Mouse (Mus musculus) erythroblast, adult 5-6 weeks (primary cell): Measurements from ENCODE around the gene Pde4c. TPM values are rescaled to one million over a fixed set of nuclear protein-coding genes. Genes with fewer than 3 reads are reported as not detected.

ENCODE experiments used
- ATAC-seq: replicated peaks from 2 replicates; pipeline ENCODE4 v1.8.0; 2016; ENCODE audit warnings: moderate number of reproducible peaks, mild to moderate bottlenecking, moderate TSS enrichment, inconsistent platforms; ENCODE audit not compliant: poor library complexity, low FRiP score, severe bottlenecking
- total RNA-seq, 2 experiments: library from RNA; stranded (forward) in 1 of 2; stranded (reverse) in 1 of 2; fragments of 150-400 nt in 1 of 2; fragments of 200-764, 138-1000 nt in 1 of 2; gene quantifications; 2 replicates each; pipeline versions ENCODE4 v1.2.3 to v1.2.4; 2015 to 2017; ENCODE audit warnings: low replicate concordance in 2 of 2

Pde4c gene
- total RNA-seq (2015; ENCODE audit: low replicate concordance) = not detected in 2 replicates
- not detected in 2 replicates for total RNA-seq (2017; ENCODE audit: low replicate concordance)

- ATAC-seq = no peak
Observed at GRCm38 (mm10) chr8:70723486-70724210, at the start of gene Pde4c. TSS of gene Pde4c (plus strand) at chr8:70723720.

DNA sequence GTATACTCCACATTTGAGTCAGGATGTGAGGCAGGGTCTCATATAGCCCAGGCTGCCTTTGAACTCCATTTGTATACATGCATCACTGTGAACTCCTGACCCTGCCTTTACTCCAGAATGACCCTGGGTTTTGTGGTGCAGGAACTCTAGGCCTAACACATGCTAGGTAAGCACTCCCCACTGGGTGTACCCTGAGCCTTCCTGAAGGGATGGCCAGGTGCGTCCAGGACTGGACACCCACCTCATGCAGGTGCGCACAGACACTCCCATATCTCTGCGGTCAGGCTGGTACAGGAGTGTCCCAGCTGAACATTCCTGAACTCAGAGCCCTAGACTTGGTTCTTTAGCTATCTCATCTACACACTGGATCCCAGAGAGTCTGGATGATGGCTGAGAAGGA lies 49.4 kb upstream of the Pde4c start:
- no peak for ATAC-seq

DNA sequence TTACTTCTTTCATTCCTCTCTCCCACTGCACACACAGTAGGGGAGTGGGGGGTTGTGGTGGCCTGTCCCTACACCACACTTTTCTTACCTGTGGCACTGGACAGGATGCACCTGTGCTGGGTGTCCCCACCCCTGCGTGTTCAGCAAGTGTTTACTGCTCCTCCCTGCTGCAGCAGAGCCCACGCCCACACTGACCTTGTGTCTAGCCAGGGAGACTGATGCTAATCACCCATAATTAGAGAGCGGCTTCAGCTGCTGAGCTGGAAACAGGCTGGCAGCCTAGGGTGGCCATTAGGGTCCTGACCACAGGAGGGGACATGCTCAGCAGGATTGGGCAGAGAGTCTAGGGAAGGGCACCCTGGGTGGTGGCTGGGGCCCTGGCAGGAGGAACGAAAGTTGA lies 48.8 kb upstream of the Pde4c start:
- ATAC-seq = peak; percentile 42

- ATAC-seq = no peak
Observed at GRCm38 (mm10) chr8:70675336-70675735, 48.2 kb upstream of the Pde4c start.

DNA sequence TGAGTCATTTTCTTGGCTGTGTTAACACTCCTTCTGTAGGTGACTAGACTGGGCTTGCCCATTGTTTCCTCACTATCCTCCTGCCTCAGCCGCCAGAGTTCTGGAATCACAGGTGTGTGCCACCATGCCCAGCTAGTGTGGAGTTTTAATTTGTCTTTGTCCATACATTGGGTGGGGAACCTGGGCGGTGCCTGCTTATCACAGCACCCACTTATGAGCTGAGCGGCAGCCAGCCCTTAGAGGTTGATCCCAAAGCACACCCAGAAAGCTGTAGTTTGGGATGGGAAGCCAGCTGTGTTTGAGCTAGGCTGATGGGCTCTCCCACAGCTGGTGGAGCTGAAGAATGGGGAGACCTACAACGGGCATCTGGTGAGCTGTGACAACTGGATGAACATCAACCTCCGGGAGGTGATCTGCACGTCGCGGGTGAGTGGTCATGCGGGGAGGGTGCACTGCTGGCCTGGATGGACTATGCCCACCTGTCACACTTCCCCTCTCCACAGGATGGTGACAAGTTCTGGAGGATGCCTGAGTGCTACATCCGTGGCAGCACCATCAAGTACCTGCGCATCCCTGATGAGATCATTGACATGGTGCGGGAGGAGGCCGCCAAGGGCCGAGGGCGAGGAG lies 46.0 kb upstream of the Pde4c start:
- no peak for ATAC-seq

DNA sequence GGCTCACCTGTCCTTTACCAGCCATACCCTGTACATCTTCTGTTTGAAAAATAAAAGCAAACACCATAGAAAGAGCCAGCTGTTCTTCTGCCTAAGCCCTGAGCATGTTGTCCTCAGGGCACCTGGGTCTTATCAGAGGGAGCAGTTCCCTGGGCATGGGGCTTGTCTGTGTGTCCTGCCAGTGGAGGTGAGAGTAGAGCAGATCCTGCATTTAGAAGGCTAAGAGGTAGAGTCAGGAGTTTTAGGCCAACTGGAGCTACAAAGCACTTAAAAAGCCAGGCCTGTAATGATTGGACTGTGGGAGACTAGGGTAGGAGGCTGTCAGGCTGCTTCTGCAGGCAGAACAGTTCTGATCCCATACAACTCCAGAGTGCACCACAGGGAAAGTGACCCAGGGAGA lies 44.8 kb upstream of the Pde4c start:
- no peak for ATAC-seq

DNA sequence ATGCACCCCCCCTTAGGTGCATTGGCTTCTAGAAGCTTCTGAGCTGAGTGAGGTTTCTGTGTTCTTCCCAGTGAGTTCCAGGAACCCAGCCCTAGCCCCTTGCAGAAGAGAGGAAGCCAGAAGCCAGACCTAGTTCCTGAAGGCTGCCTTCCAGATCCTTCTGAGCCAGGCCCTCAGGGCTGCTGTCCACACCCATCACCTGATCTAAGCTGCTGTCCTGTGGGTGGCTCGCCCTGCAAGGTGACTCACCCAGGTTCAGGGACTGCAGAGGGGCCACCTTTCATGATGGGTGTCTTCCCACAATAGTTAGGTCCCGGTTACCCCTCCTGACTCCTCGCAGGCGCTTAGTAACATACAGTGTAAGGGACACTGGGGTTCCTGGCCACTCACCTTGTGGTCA lies 44.1 kb upstream of the Pde4c start:
- no peak for ATAC-seq

DNA sequence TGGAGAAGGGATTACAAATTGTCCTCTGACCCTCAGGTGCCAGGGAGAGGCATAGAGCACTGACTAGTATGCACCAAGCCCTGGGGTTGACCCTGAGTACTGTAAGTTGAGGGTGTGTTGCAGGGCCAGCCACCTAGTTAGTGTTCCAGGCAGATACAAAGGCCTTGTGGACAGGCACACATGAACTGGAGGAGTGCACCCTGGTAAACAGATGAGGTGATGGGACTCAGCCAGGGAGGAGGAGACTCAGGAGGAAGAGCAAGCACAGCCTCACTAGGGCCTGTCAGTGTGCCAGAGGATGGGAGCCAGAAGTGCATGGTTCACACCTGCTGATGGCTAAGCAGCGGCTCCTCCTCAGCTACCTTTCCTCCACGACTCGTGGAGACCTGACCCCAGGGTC lies 43.5 kb upstream of the Pde4c start:
- ATAC-seq = no peak

GRCm38 (mm10) chr8:70681410-70681809 lies 42.1 kb upstream of the Pde4c start:
- ATAC-seq = no peak

GRCm38 (mm10) chr8:70682193-70682592 lies 41.3 kb upstream of the Pde4c start:
- ATAC-seq = no peak

GRCm38 (mm10) chr8:70682692-70683091 lies 40.8 kb upstream of the Pde4c start:
- ATAC-seq = no peak

- ATAC-seq = no peak
Observed at GRCm38 (mm10) chr8:70684291-70684690, 39.2 kb upstream of the Pde4c start.

GRCm38 (mm10) chr8:70687576-70687975 lies 35.9 kb upstream of the Pde4c start:
- no peak for ATAC-seq

- ATAC-seq = no peak
Observed at GRCm38 (mm10) chr8:70688136-70688535, 35.4 kb upstream of the Pde4c start.

DNA sequence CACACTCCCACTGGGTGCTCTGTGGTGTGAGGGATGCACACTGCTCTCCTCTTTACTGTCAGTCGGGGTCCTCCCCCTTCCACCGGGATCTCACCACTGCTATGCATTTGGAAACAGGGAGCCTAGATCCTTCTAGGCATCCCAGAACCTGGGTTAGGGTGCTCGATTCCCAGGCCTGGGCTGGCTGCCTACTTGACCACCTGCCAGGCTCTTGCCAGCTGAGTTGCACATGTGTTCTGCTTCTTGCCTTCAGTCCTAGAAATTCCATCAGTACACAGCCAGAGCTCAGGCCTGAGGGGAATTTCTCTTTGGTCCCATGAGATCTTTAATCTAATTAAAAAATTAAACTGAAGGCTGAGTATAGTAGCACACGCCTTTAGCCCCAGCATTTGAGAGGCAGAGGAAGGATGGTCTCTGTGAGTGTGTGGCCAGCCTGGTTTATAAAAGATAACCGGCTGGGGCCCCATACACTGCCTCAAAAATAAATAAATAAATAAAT lies 33.6 kb upstream of the Pde4c start:
- no peak for ATAC-seq

DNA sequence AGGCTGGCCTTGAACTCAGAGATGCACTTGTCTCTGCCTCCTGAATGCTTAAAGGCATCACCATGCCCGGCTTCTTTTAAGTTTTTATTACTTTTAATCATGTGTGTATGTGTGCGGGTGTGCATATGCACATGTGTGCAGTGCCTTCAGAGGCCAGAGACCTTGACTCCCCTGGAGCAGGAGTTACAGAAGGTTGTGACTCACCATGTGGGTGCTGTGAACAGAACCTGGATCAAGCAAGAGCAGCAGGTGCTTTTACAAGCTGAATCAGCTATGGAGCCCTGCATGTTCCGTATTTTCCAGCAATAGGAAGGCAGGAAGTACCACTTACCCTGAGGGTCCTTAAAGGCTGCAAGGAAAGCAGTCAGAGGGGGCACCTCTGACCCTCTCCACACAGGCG lies 32.3 kb upstream of the Pde4c start:
- no peak for ATAC-seq

DNA sequence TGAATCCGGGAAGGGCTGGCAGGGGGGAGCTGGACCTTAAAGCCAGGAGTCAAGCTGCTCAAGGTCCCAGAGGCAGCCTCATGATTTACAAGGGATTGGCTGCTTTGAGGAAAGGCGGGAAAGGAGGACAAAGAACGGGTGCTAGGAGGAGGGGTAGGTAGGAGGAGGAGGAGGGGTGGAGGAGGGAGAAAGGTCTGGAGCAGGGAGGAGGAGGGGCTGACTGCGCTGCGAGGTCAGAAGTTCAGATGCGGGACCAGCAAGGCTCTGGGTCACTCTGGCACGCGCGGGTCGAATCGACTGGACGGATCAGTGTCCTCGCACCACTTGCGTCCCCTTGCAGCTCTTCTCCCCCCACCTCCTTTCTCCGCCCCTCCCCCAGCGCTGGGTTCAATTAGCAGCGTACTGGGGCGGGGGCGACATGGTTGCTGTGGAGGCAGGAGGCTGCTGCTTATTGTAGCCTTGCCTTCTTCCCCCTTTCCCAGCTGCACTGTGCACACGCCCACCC lies 31.7 kb upstream of the Pde4c start:
- ATAC-seq = no peak

DNA sequence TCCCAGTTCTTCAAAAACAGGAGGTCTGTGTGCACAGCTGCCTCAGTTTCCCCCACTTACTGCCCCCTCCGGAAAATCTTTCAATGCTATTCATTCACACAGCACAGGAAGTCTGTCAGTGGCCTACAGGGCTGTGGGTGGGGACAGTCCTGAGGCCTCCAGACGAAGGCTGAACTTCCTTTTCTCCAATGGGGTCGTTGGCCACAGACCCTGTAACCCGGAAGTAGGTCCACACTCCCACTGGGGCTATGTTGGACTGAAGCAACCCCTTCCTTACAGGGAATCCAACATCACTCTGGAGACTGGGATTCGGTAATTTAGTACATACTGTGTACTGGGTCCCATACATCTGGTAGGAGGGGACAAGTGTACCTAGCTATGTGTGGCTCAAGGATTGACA lies 29.9 kb upstream of the Pde4c start:
- ATAC-seq = no peak

GRCm38 (mm10) chr8:70695318-70696018 lies 28.1 kb upstream of the Pde4c start:
- 0 out of 2 replicates have a peak, but pooled peaks have one; percentile 3 for ATAC-seq

GRCm38 (mm10) chr8:70696019-70696885 lies 27.3 kb upstream of the Pde4c start:
- ATAC-seq = peak; percentile 39
